Mouse (Mus musculus): ENCODE data around the gene Loxl4.

The Loxl4 gene

DNA sequence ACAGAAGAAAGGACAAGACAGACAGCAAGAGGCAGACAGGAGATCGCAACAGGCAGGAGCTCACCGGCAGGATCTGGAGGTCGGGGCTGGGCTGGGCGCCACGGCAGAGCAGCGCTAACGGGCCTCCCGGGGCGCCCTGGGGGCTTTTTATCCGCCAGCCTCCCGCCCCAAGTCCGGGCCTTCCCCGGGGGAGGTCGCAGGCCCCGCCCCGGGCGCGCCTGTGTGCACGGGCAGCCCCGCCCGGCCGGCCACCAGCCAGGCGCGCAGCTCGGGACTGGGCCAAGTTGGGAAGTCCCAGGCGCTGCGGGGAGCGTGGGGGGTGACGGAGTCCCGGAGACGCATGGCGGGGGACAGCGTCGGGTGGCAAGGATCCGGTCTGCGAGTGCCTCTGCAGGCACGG lies at the start of gene Loxl4:
Gene Loxl4, minus strand, starts transcription at position 160 of the 400 bp plus-strand sequence.
- peak; percentile 69 for DNase-seq (ENCODE audit: low spot score in 2 of 2)

DNA sequence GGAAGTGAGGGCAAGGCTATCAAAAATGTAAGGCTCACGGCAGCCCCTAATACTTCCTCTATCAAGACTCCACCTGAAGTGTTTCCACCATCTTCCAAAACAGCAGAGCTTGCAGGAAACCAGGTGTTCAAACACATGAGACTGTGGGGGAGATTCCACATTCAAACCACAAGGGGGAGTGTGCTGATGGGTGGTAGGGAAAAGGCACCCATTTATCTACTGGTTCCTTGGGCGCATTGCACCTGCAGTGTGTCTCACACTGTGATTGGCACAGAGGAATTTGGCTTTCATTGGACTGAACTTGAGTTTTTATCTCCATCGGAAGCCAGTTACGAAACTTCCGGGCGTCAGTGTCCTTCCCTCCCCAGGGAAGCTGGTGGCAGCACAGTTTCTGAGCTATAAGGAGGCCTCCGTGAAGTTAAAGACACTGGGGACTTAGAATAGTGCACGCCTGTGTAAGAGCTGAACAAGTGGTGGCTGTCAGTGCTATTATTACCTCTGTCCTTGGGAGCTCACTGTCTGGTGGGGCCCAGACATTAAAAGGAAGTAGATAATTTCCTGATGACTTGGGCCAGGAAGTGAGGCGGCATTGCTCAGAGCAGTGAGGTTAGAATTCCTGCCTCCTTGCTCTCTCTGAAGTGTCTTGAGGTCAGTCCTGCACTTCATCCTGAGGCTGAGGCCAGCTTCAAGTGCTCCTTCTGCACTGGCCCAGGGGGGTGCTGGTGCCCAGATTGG lies 49.0 kb upstream of the Loxl4 start:
- no peak for DNase-seq (ENCODE audit: low spot score in 2 of 2)

DNA sequence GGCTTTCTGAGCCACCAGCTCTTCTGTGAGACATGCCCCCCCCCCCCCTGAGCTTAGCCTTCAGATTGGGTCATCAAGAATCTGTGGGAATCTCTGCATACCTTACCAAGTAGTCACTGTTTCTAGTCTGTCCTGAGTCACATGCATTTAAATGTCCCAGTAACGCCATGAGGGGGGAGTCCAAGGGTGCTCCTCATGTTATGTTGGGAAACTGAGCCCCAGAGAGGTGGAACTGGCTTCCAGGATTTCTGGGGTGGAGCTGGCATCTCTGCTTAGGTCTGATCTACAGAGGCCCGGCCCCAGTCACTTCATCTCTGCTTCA lies 47.6 kb upstream of the Loxl4 start:
- DNase-seq (ENCODE audit: low spot score in 2 of 2), result no peak

DNA sequence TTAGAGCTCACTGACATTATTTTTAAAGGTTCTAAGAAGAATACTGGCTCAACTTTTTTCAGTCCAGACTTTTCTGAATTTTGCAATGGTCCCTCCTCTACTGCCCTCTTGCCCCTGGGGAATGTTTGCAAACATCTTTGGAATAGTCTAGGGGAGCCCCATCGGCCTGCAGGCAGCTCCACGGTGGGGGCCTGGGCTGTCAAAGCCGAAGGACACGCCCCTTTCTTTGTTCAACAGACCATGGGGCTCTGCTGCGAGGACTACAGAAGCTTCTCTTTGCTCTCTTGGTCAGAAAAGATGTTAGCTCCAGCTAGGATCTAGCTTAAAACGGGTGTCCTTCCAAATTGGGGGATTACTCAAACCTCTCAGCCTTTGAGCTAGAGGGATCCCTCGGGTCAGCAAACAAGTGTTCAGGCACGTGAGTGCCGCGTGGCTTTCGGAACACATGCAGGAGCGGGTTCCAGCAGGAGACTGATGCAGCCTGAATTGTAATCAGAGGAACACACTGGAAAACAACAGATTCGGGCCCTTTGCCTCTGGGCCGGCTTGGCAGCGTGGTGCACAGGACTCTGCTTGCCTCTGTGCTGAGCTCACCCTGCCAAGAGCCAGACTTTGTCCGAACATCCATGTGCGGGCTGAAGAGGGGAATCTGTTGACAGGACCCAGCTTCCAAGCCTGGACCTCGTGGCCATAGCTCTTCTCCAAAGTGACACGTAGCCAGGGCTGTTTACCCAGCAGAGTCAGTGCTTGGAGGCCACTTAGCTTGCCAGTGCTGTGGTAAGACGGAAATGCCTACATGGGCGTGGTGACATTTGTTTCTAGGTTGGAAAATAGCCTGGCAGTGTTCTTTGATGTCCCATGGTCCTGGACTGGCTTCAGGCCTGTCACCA lies 47.0 kb upstream of the Loxl4 start:
- peak; percentile 58 to 87 for DNase-seq (ENCODE audit: low spot score in 2 of 2)

DNA sequence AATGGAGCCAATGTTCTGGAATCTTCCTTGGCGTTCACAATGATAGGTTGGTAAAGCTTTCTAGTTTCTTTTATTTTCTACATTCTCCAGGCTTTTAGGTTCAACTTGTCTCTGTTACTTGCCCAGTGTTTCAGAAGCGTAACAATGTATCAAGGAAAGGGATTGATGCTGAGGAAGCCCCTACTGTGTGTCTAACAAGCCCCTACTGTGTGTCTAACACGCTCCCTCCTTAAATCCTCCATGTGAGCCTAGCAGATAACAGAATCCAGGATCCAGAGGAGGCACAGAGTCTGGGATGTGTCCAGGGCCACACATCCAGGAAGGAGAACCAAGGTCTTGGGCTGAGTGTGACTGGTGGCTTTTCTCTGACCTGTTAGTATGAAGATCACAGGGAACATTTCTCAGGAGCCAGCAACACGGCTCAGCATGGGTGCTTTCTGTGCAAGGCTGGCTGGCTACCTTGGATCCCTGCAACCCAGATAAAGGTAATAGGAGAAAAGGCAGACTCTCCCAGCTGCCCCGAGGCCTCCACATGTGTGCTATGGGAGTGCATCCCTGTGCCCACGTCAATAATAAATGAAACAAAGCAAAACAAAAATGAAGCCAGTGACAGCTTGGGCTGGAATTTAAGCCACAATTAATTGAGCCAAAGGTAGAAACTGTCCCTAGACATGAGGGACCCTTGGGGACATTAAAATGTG lies 46.0 kb upstream of the Loxl4 start:
- DNase-seq (ENCODE audit: low spot score in 2 of 2), result no peak

DNA sequence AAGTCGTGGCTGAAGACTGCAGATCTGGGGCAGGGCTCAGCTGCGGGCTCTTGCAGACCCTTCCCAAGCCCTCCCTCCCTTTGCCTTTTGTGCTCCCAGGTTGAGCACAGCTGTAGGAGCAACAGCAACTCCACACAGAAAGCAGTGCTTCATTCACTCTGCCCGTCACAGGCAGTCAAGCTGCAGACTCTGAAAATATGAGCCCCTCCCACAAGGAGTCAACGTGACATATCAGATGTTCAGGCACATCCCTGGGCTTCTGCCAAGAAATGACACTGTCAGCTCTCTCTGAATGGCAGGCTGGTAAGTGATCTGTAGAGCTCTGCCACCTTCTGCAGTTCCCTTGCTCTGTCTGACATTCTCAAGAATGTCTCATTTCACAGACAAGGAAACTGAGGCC lies 45.2 kb upstream of the Loxl4 start:
- no peak for DNase-seq (ENCODE audit: low spot score in 2 of 2)

DNA sequence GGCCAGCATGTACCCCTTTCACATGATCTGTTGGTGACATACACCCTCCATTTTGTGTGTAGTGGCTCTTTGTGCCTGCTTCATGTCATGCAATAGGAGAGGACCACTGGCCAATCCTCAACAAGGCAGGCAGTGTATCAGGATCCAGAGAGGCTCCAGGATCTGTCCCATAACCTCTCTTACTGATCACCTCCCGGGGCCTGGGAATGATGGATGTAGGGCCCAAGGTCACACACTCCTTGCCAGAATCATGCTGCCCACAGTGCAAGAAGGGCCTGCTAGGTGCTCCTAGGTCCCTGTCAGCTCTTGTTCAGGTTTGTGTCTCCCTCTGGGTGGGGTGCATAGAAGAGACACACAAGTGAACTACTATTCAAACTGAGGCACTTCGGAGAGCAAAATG lies 44.7 kb upstream of the Loxl4 start:
- DNase-seq (ENCODE audit: low spot score in 2 of 2), result no peak

DNA sequence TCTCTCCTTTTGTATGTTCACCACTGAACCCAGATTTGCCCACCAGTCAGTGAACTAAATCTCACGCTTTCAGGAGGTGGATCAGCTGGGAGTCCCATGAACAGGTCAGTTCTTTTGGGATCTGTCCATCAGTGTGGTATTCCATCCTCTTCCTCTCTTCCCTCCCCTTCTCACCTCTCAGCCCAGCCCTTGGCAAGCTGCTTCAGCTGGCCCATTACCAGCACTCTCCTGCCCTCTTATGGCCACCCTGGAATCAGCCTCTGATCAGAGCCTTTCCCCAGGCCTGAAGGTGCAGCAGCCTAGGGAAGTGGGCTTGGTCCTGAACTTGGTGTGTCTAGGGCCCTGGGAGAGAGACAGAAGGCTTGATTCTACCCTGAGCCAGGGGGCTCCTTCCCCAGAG lies 42.4 kb upstream of the Loxl4 start:
- DNase-seq (ENCODE audit: low spot score in 2 of 2), result peak; percentile 56 to 73

DNA sequence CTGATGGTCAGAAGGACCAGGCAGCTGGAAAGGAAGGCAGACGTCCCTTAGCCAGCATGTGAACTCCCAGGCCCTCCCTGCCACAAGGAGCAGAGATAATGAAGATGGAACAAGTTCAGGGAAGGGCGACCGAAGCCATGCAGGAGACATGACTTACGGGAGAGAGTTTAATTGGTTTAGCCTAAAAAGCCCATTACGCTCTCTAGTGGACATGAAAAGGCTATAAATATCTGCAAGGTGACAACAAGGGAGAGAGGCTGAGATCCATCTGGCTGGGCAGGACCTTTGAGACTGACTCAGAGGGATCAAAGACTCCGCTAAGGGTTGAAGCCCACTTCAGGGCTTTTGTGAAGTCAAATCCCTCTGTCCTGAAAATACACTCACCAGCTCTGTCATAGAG lies 40.5 kb upstream of the Loxl4 start:
- DNase-seq (ENCODE audit: low spot score in 2 of 2), result no peak

DNA sequence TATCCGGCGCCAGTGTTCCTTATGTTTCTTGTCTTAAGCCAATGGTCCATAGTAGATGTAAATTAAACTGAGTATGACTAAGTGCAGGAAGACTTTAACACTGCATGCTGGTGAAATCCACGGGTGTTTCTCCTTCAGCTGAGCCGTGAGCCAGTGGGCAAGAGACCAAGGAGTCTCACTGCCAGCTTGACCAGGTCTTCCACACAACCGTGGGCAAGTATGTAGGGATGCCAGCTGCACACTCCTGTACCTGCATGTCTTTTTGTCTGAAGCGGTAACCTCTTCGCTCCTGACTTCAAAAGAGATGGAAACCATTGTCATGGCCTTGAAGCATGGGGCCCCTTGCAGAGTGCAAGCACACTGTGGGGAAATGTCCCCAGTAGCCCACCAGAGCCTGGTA lies 39.8 kb upstream of the Loxl4 start:
- DNase-seq (ENCODE audit: low spot score in 2 of 2), result no peak

DNA sequence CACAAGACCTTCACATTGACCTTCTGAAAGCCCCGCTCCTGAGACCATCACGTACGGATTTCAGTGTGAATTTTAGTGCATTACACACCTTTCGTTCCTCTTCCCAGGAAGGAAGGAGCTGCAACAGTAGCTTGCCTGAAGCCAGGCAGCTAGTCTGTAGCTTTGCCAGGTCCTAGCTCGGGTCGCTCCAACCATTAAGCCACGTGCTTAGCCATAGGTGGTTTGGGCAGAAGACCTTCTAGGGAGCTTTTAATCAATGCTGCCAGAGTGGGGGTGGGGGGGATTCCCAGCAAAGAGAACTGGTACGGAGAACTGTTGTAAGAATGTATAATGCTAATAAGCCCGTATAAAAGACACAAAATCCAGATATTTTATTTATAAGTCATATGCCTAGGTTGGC lies 27.6 kb upstream of the Loxl4 start:
- DNase-seq (ENCODE audit: low spot score in 2 of 2), result no peak

DNA sequence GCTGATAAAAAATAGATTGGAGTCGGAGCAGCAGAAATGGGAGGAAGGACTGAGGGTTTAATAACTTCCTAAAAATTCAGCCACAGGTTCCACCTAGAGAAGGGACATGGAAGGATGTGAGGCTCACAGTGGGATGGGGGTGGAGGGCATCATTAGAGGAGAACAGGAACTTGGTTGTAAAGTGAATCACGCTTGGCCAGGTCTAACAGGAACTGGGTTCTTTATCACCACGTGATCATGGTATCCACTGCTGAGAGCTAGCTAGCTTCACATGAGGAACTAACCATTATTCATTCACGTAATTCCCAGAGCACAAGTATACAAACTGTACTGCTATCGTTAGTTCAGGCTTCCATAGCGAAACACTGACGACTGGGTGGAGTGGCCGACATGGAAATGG lies 26.9 kb upstream of the Loxl4 start:
- no peak for DNase-seq (ENCODE audit: low spot score in 2 of 2)

DNA sequence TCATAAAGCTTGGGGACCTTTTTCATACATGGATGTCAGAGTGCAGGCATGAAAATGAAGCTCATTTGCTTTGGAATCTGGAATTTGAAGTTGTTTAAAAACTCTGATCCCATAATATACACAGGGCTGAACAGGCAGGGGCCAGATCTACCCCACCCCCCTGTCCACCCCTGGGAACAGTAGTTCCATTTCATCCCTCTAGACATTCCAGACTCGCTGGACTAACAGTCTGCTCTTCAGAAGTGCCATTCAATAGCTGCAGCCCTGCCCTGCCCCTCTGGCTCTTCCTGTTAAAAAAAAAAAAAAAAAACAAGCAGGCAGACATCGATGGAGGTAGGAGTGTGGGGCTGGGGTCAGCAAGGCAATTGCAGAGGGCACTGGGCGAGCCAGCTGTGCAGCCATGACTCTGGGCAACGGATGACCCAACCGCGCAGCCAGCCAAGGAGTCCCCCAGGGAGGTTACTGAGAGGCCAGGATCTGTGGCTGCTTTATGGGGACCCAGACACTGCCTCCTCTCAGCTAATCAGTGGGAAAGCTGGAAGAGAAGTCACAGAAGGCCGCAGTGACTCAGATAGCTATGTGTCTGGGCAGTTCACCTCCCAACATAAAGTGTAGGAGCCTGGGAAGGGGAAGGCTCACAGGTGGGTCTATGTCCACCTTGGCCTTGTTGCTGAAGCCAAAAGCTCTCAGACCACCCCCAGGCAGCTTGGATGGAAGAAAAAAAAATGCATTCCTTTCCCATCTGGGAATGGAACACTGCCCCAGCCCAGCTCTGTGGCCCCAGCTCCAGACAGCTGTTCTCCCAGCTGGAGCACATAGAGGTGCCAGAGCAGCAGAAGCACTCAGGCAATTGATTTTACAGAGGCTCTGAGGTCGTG lies 26.2 kb upstream of the Loxl4 start:
- no peak for DNase-seq (ENCODE audit: low spot score in 2 of 2)

DNA sequence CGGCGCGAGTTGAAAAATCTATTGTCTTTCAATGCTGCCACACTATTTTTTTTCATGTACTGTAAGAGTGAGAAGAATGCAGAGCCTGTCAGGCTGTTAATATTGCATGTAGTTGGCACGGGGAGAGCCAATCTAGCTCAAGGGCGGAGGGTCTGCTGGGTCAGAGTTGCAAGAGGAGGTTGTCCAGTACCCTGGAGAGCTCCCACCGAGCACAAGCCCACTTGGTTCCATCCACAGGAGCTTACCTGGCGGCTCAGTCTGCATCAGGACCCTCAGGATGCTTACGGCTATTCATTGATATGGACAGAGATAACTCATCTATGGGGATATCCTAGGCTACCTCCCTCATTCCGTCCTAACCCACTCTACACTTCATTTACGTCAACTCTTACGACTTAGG lies 24.0 kb upstream of the Loxl4 start:
- DNase-seq (ENCODE audit: low spot score in 2 of 2), result no peak

DNA sequence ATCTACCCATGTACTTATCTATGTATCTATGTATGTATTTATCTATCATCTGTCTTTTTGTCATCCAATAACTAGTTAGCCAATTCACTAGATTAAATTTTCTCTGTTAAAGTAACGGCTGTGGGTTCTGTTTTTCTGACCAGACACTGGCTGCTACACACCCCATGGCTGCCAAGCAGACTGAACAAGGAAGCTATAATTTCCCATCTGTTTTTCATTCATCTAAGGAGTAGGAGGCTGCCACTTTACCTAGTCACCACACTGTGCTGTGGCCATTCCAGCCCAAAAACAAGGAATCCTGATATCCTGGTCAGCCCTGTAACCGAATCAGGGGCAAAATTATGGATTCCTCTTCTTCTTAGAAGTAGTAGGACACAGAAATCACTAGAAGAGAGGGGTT lies 21.0 kb upstream of the Loxl4 start:
- DNase-seq (ENCODE audit: low spot score in 2 of 2), result no peak

DNA sequence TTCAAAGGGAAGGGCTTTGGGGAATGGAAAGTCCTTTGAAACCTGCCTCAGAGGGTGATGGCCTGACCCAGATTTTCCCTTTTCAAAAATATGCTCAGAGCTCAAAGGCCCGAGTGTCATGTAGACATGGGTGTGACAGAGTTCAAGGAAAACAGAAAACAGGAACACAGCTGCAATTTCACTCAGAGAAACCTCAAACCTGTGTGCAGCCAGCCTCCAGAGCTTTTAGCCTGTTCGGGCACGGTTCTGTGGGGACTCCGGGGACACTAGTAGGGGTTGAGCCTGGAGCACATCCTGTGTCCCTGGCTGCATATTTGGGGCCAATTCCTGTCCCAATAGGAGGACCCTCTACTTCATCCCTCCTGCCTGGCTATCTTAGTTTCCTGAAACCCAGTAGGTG lies 19.7 kb upstream of the Loxl4 start:
- DNase-seq (ENCODE audit: low spot score in 2 of 2), result no peak

DNA sequence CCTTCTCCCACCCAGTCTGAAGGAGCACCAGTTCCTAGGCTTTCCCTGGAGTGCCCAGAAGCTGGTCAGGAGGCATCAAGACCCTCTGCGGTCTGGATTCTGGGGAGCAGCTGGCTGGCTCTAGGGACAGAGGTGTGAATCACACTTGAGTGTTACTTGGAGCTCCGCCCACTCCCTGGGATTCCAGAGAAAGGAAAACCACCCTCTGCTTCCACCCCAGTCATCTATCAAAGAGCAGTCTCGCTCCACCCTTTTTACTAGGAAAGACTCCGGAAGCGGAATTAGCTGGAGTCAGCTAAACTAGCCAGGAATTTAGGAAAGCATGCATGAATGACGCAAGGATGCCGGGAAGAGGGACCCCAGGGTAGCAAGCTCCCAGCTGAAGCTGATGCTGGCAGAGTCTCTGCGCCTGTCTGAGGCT lies 18.9 kb upstream of the Loxl4 start:
- DNase-seq (ENCODE audit: low spot score in 2 of 2), result no peak

DNA sequence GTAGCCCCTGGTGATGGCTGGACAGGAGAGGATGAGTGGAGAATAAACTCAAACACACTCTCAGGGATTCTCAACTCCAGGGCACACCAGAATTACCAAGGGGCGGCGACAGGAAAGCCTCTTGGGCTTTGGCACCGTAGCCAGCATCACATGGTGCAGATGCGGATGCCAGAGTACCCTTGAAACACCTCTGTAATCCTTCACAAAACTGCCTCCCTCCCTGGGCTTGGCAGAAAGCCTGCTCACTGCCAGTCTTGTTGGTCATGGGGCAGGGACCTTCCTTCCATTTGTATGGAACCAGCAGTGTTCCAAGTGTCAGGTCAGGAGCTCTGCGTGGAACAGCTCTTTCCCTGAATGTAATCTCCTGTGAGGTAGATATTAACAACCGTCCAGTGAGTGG lies 15.5 kb upstream of the Loxl4 start:
- no peak for DNase-seq (ENCODE audit: low spot score in 2 of 2)

DNA sequence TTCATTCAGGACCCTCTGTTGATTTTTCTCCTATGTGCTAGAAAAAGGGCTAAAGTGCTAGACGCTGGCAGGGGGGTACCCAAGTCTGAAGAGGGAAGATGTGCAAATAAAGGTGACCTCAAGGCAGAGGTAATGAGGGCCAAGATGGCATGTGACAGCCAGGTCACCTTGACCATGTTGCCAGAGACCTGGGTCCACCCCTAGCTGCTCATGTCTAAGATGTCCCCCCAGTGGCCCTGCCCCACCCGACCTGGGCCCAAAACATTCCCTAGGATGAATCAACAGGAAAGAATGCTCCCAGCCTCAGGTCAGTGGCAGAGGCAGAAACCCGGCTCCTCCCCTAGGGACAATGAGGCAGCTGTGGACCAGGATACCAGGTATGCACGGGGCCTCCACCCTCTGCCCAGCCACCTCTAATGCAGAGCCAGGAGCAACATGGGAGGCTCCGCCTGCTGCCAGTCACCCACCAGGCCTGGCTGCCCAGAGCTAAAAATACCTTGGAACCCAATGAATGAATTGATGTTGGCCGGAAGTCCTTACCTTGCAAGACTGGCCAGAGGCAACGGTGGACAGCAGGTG lies 1.1 kb upstream of the Loxl4 start:
- no peak for DNase-seq (ENCODE audit: low spot score in 2 of 2)

DNA sequence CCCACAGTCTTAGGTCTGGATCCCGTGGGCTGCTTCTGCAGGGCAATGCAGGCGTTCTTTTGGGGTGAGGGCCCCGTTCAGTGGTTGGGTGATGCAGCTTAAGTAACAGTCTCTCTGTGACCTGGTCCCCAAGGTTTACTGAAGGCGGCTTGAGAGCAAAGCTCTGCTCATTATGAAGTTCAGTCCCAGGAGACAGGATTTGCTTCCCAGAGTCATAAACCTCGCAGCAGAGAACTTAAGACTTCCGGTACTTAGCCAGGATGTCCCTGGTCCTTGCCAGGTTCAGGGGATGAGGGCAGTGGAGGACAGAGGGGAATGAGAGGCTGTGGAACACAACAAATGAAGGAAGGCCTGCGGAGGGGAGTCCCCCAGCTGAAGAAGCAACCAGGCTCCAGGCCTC lies 503 bp upstream of the Loxl4 start:
- DNase-seq (ENCODE audit: low spot score in 2 of 2), result no peak

DNA sequence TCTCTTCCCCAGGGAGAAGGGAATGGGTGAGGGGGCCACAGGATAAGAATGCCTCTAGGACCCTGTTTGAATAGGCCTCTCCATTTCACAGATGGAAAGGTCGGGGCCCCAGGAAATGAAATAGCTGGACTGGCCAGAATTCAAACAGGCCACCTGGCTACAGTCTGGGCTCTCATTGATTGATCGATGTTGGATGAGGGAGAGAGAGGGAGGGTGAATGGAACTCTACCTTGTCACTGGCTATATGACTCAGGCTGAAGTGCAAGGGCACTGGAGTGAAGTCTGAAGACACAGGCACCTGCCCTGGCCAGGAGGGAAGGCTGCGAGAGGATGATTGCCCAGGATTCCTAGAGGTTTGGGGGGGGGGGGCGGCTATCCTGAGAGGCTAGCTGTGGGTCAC lies 867 bp downstream of the Loxl4 start:
- DNase-seq (ENCODE audit: low spot score in 2 of 2), result no peak
